In genomic region chr11:6065551-6066121, GRCm38 (mm10) we compare ENCODE assay signal across 8 mouse cellular contexts. TPM values are rescaled to one million over a fixed set of nuclear protein-coding genes. Genes with fewer than 3 reads are reported as not detected.
DNase-seq lines count a peak whose midpoint lies in the region; ATAC-seq lines count a peak whose summit lies in the region.

No protein-coding gene starts in this region.

- peak overlapping the region; percentile 96 for H3K4me2 ChIP-seq in heart, embryonic 14.5 days (ENCODE audit: low read length)
- H3K4me2 ChIP-seq in neural tube, embryonic 12.5 days (replicated peaks): peak overlapping the region; percentile 70

- WGBS in heart, embryonic 14.5 days: 2% methylated on average over 65 of the region's 95 CpGs
- WGBS in neural tube, embryonic 12.5 days: under 1% methylated on average over 67 of the region's 95 CpGs

- H3K4me1 ChIP-seq in heart, embryonic 14.5 days (ENCODE audit: control insufficient read depth in 2 of 2, insufficient read depth in 2 of 2, low read length in 2 of 2): peaks cover 0 to 15% of the 10 kb centered on the region in 2 experiments; a peak in 3 of 4 replicates
- H3K4me1 ChIP-seq in neural tube, embryonic 12.5 days: peaks cover 14% of the 10 kb centered on the region

- no peaks in the 10 kb centered on the region for H3K9me3 ChIP-seq in heart, embryonic 14.5 days (ENCODE audit: control insufficient read depth, low read length)
- no peaks in the 10 kb centered on the region for H3K9me3 ChIP-seq in neural tube, embryonic 12.5 days

- peak overlapping the region; percentile 66 for H3K9ac ChIP-seq in heart, embryonic 14.5 days (ENCODE audit: low read length)
- H3K9ac ChIP-seq in neural tube, embryonic 12.5 days: peak overlapping the region; percentile 69

- peaks cover 87% of the 10 kb centered on the region for H3K27me3 ChIP-seq in heart, embryonic 14.5 days (ENCODE audit: control insufficient read depth, insufficient read depth, low read length)
- peaks cover 79% of the 10 kb centered on the region for H3K27me3 ChIP-seq in neural tube, embryonic 12.5 days (replicated peaks)

- DNase-seq in heart, adult 18-20 months: no peak
- peak; percentile 73 to 76 for DNase-seq in frontal cortex, postnatal 10 days (ENCODE audit: low spot score in 2 of 2)
- DNase-seq in left cerebral cortex, adult 8-10 months (ENCODE audit: low spot score in 2 of 2): peak; percentile 56 to 75
- no peak for DNase-seq in ovary, adult 18-20 months (ENCODE audit: low spot score)
- DNase-seq in lung, adult 18-20 months: no peak

- no peak overlapping the region for H3K27ac ChIP-seq in heart, embryonic 14.5 days (replicated peaks in 1 of 2; ENCODE audit: control insufficient read depth in 1 of 2, insufficient read depth in 1 of 2, low read depth in 2 of 2, low read length in 2 of 2)
- H3K27ac ChIP-seq in neural tube, embryonic 12.5 days: no peak overlapping the region

- peak overlapping the region; percentile 59 to 60 for H3K4me3 ChIP-seq in heart, embryonic 14.5 days (ENCODE audit: control insufficient read depth in 1 of 2, insufficient read depth in 1 of 2, low read depth in 1 of 2, low read length in 2 of 2)
- H3K4me3 ChIP-seq in neural tube, embryonic 12.5 days: peak overlapping the region; percentile 51

- H3K36me3 ChIP-seq in heart, embryonic 14.5 days (ENCODE audit: control insufficient read depth, insufficient read depth, low read length): no peaks in the 10 kb centered on the region
- no peaks in the 10 kb centered on the region for H3K36me3 ChIP-seq in neural tube, embryonic 12.5 days

- no peak for ATAC-seq in heart, embryonic 14.5 days (ENCODE audit: insufficient number of reproducible peaks, insufficient read depth, low FRiP score, low read depth)
- ATAC-seq in cerebellum, adult (ENCODE audit: insufficient number of reproducible peaks, low FRiP score, low TSS enrichment): peak; percentile 73
- peak; percentile 76 for ATAC-seq in neural tube, embryonic 12.5 days (ENCODE audit: low FRiP score, low read depth)

RNA-seq across cellular contexts. Expression of gene Camk2b, which starts 0.5 kb away (rescaled TPM):
- 2.4 and 2.5 TPM in 2 replicates for polyA plus RNA-seq in heart, embryonic 14.5 days (2014; fragmentation: Nextera tagmentation; extraction: Ambion mirVana)
- 1 to 10 TPM; 7.2 to 8.1 TPM for total RNA-seq in heart, adult 18-20 months (2021)
- 100 to 1,000 TPM; 652 to 710 (median 699) TPM for total RNA-seq in left cerebral cortex, adult 8-10 months (2022)
- polyA plus RNA-seq in neural tube, embryonic 12.5 days (2016; fragmentation: Nextera tagmentation; extraction: Ambion mirVana): 21.3 and 21.4 TPM in 2 replicates

Comparison
In these comparisons a context has a peak if more than half of its experiments do, and no peak if none do; other contexts are left out.
1. DNase-seq: peak in frontal cortex, postnatal 10 days (2 of 2) and left cerebral cortex, adult 8-10 months (2 of 2); none in heart, adult 18-20 months (0 of 2), ovary, adult 18-20 months (single experiment) and lung, adult 18-20 months (0 of 2).
2. RNA of gene Camk2b, which starts 0.5 kb away (total RNA-seq): 652 to 710 TPM in left cerebral cortex, adult 8-10 months; 7.2 to 8.1 TPM in heart, adult 18-20 months; every median in the first group is over 10 times any median in the second.